In genomic region chr13:108041358-108041757, GRCm38 (mm10) we compare ENCODE assay signal across 8 mouse cellular contexts. TPM values are rescaled to one million over a fixed set of nuclear protein-coding genes. Genes with fewer than 3 reads are reported as not detected.
DNase-seq lines count a peak whose midpoint lies in the region; ATAC-seq and TF ChIP-seq lines count a peak whose summit lies in the region.

No protein-coding gene starts in this region.

- no peaks in the 10 kb centered on the region for H3K36me3 ChIP-seq in forebrain, embryonic 13.5 days (ENCODE audit: poor library complexity, severe bottlenecking)
- no peaks in the 10 kb centered on the region for H3K36me3 ChIP-seq in hindbrain, embryonic 11.5 days (ENCODE audit: control insufficient read depth, insufficient read depth, low read length)

- WGBS in forebrain, embryonic 13.5 days: 3% methylated on average over 7 of the region's 7 CpGs
- WGBS in hindbrain, embryonic 11.5 days: 5% methylated on average over 7 of the region's 7 CpGs

- no peaks in the 10 kb centered on the region for H3K27me3 ChIP-seq in forebrain, embryonic 13.5 days
- no peaks in the 10 kb centered on the region for H3K27me3 ChIP-seq in hindbrain, embryonic 11.5 days (ENCODE audit: control insufficient read depth, insufficient read depth, low read length)

- TF ChIP-seq CTCF in brain, embryonic 14.5 days (IDR thresholded peaks at IDR 0.05; ENCODE audit: borderline replicate concordance, extremely low read depth, insufficient read depth, insufficient read length): peak; percentile 71

- peak; percentile 33; the same call in 1 of the 2 replicates for ATAC-seq in forebrain, embryonic 13.5 days
- ATAC-seq in hindbrain, embryonic 11.5 days (ENCODE audit: low FRiP score): peak; percentile 32; the same call in 1 of the 2 replicates

- no peak overlapping the region; the same call in 1 of the 2 replicates for H3K27ac ChIP-seq in forebrain, embryonic 13.5 days
- no peak overlapping the region for H3K27ac ChIP-seq in hindbrain, embryonic 11.5 days (ENCODE audit: low read depth, low read length)

- no peak overlapping the region for H3K4me3 ChIP-seq in forebrain, embryonic 13.5 days
- H3K4me3 ChIP-seq in hindbrain, embryonic 11.5 days (ENCODE audit: low read depth, low read length): no peak overlapping the region

- 0 out of 2 replicates have a peak overlapping the region, but pooled peaks have one; percentile 16 for H3K4me2 ChIP-seq in forebrain, embryonic 13.5 days
- no peak overlapping the region for H3K4me2 ChIP-seq in hindbrain, embryonic 11.5 days (replicated peaks; ENCODE audit: low read depth, low read length)

- TF ChIP-seq POLR2A in brain, embryonic 14.5 days (IDR thresholded peaks at IDR 0.05; ENCODE audit: borderline replicate concordance, extremely low read depth, insufficient read depth, insufficient read length, poor library complexity, severe bottlenecking): no peak

- peaks cover 41% of the 10 kb centered on the region for H3K4me1 ChIP-seq in forebrain, embryonic 13.5 days
- H3K4me1 ChIP-seq in hindbrain, embryonic 11.5 days (replicated peaks; ENCODE audit: control insufficient read depth, insufficient read depth, low read length): peaks cover 5% of the 10 kb centered on the region; the same call in 1 of the 2 replicates

- no peaks in the 10 kb centered on the region for H3K9me3 ChIP-seq in forebrain, embryonic 13.5 days (replicated peaks)
- no peaks in the 10 kb centered on the region for H3K9me3 ChIP-seq in hindbrain, embryonic 11.5 days (ENCODE audit: control insufficient read depth, low read length)

- no peak overlapping the region for H3K9ac ChIP-seq in forebrain, embryonic 13.5 days
- no peak overlapping the region for H3K9ac ChIP-seq in hindbrain, embryonic 11.5 days (ENCODE audit: low read depth, low read length)

- peak; percentile 62 for DNase-seq in ES-CJ7 (ENCODE audit: low read depth, low spot score)
- DNase-seq in brain, embryonic 14.5 days (ENCODE audit: low read depth): peak; percentile 92
- peak; percentile 61 for DNase-seq in hindbrain, embryonic 11.5 days (ENCODE audit: low spot score)
- peak; percentile 66 to 74 for DNase-seq in layer of hippocampus, postnatal 10 days (ENCODE audit: low spot score in 2 of 2)
- peak; percentile 80 to 82 for DNase-seq in lung, postnatal 4 days
- peak; percentile 74 for DNase-seq in right cerebral cortex, adult 2 months (ENCODE audit: low spot score in 2 of 2)
- peak; percentile 73 for DNase-seq in urinary bladder, postnatal 14 days (ENCODE audit: low spot score)

RNA-seq across cellular contexts. Expression of gene Smim15, which starts 2.9 kb away (rescaled TPM):
- polyA plus RNA-seq in brain, embryonic 14.5 days (2012; rRNA removed): 30.3 and 33.9 TPM in 2 replicates
- polyA plus RNA-seq in forebrain, embryonic 13.5 days (2015; fragmentation: Nextera tagmentation; extraction: Ambion mirVana): 49.1 and 52.6 TPM in 2 replicates
- 66.2 and 69.8 TPM in 2 replicates for polyA plus RNA-seq in hindbrain, embryonic 11.5 days (2014; fragmentation: Nextera tagmentation; extraction: Ambion mirVana)
- 10 to 100 TPM; 41.5 to 50.8 TPM for total RNA-seq in layer of hippocampus, postnatal 10 days (2021)
